Mouse (Mus musculus) left cerebral cortex, postnatal 4 days (tissue): ENCODE results near the gene Gm27029. TPM values are rescaled to one million over a fixed set of nuclear protein-coding genes. Genes with fewer than 3 reads are reported as not detected.
"Not testable (repeated sequence)": the region's sequence is repeated elsewhere in the genome, so short reads cannot be mapped to it uniquely, and the experiment has no call there.

Experiments
- DNase-seq: peaks from one replicate; pipeline ENCODE4 v3.0.0-alpha.2; 2022
- intact Hi-C: fragments of 180-260 bp; cut with DNase I; formaldehyde crosslinking; loops from one replicate; pipeline ENCODE4 v1.15.1; 2025
- total RNA-seq, 2 experiments: library from RNA; stranded (reverse); gene quantifications; 2 replicates each; pipeline ENCODE4 v1.2.3; 2021

Gene Gm27029
- total RNA-seq: 1 to 10 TPM; 4.5 to 6.5 TPM

DNA sequence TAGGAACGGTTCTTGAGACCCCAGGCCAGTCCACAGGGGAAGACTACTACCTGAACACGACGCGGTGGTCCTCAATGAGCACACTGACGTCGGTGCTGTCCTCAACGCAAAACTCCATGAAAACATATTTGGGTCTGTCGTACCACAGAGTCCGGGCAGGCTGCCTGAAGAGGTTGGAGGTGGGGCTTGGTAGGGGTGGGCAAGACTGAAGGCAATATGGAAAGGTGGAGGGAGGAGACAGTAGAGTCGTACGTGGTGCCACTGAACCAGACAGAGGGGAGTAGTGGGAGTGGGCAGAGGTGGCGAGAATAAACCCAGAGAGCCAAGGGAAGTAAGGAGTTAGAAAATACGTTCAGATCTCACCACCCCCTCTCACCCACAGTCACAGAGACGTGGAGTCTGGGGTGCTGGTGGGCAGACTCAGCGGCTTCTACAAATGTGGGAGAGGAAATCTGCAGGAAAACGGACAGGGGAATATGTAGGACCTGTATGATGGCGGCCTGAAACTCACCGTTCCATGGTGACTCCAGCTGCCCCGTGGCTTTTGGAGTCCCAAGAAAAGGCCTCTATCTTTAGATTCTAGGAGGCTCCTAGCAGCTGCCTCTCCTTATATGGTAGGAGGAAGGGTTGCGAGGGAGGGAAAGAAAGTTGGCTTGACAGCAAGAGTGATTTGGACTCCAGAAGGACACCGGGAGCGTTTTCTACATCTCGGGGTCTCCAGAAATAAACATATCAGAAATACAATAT is at the start of gene Gm27029:
Gm27029 (minus strand) TSS at position 692 of the 747 bp plus-strand sequence.
- no peak for DNase-seq
- intact Hi-C loops: no loop called here

DNA sequence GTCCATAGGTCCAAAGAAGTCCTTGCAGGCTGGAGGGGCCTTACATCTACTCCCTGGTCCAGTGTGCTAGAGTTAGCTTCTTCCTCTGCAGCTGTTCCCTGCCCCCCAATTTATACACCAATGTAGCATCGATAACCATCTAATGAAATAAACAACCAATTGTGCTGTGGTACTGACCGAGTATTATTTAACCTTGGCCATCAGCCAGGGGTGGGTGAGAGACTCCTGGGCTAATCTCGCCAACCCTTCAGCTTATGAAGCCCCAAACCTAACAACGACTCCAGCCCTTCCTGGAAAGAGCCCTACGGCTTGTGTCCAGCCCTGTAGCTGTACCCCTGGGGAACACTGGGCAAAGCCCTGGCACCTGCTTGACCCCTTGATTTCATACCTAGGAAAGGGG is 49.7 kb upstream of the Gm27029 start:
- DNase-seq: no peak
- intact Hi-C loops: no loop called here

DNA sequence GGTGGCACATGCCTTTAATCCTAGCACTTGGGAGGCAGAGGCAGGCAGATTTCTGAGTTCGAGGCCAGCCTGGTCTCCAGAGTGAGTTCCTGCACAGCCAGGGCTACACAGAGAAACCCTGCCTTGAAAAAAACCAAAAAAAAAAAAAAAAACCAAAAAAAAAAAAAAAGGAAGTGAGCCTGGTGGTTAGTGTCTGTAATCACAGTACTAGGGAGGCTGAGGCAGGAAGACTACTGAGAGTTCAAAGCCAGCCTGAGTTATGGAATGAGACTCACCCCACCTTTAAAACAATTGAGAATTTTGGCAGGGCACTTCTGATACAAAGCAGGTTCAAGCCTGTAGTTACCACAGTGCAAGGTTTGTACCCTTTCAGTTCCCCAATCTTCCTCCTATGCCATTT is 49.1 kb upstream of the Gm27029 start:
- intact Hi-C loops, DNase-seq: not testable (repeated sequence)

DNA sequence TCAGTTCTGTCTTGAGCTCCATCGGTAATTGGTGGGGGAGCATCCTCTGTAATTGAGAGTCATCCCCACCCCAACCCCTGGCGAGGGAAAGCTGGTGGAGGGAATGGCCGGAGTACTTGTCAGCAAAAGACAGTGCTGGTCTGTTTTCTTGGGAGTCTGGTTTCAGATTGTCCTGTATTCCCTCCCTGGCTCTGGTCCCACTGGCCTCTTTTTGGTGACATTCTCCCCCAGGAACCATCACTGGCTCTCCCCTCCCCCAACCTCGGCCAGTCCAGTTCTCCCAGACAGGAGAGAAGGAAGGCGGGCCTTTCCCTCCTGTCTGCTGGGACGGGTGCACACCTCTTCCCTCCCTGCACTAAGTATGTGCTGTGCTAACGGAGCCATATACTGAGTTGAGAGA is 47.7 kb upstream of the Gm27029 start:
- intact Hi-C loops: no loop called here

DNA sequence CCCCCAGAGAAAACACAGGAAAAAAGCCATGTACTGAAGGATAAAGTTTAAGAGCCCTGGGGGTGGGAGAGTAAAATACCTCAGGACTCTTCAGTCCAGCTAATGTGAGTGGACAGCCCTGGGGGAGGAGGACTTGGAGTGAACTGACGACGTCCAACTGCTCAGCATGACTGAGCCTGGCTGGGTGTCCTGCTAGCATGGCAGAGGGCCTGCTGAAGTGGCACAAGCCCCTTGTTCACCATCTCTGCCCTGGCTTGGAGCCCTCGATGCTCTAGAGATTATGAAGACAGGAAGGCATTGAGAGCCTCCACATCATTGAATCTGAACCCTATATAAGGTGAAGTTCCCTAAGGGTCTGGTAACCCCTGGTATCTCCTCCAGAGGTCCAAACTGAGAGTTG is 47.3 kb upstream of the Gm27029 start:
- DNase-seq: peak; percentile 75
- intact Hi-C loops: no loop called here

More for the DNA sequence above, 47.7 kb upstream of the Gm27029 start:
- peak; percentile 84 for DNase-seq

DNA sequence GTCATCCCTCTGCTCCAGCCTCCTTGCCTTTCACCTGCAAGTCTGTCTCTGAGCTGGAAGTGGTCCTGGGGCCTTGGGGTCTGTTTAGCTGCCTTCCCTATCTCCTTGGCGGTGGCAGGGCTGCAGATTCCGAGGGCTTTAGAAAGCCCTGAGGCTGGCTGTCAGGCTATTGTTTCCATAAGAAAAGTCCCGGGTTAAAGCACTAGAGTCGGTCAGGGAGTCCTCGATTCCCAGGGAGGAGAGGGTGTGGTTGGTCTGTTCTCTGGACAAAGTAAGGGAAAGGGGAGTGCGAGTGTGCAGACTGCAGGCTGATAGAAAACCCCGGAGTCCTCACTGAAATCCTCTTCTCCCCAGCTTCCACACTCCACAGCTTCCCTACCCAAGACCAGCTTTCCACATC is 45.6 kb upstream of the Gm27029 start:
- no peak for DNase-seq
- intact Hi-C loops: no loop called here

DNA sequence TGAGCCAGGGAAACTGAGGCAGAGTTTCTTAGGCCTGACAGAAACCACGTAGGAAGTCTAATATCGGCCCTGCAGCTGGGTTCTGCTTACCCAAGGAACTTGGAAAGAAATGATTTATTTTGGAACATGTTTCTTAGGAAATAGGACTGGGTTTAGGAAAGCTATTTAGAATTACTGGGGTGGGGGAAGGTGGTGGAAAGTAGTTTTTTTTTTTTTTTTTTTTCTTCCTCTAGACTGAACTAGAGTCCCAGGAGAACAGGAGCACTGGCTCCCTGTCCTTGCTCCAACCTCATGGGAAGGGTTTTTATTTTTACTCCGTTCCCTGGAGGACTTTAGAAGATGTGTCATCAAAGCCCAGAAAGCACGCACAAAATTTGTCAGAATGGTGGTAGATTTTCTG is 44.6 kb upstream of the Gm27029 start:
- intact Hi-C loops: loop anchor here (5.0 kb wide), 1 partner anchor 78 kb away; no protein-coding TSS in a partner anchor
- no peak for DNase-seq

DNA sequence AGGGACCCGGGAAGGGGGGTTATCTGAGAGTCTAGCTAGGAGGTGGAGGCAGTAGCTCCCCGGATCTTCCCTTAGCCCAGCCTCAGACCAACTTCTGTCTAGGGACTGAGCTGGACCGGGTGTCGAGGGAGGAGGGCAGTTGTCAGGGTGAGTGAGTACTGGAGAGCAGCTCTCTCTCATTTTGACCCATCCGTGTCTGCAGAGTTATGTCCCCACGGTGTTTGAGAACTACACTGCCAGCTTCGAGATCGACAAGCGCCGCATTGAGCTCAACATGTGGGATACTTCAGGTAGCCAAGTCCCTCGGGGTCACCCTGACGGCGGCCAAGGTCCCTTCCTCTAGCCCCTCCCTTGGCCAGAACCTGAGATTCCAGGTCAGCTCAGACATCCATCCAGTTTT is 44.1 kb upstream of the Gm27029 start:
- intact Hi-C loops: loop anchor here (5.0 kb wide), 1 partner anchor 79 kb away; no protein-coding TSS in a partner anchor
- DNase-seq: no peak

GRCm38 (mm10) chr11:101468263-101468688 is 43.7 kb upstream of the Gm27029 start:
- intact Hi-C loops: loop anchor here (5.0 kb wide), 1 partner anchor 79 kb away; no protein-coding TSS in a partner anchor
- no peak for DNase-seq

- intact Hi-C loops: loop anchor here (5.0 kb wide), 1 partner anchor 80 kb away; no protein-coding TSS in a partner anchor
Observed at GRCm38 (mm10) chr11:101467477-101468262, 43.1 kb upstream of the Gm27029 start.

DNA sequence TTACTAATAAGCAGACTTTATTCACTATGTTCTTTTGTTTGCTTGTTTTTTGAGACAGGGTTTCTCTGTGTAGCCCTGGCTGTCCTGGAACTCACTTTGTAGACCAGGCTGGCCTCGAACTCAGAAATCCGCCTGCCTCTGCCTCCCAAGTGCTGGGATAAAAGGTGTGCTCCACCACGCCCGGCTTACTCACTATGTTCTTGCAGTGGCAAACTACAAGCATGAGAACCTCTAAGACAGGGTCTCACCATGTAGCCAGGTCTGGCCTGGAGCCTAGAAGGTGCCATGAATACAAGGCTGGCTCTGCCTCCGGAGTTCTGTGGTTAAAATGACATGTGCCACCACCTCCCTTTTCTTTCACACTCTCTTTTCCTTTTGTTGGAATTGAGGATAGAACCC is 42.0 kb upstream of the Gm27029 start:
- intact Hi-C loops: loop anchor here (5.0 kb wide), 1 partner anchor 81 kb away; no protein-coding TSS in a partner anchor
- DNase-seq: not testable (repeated sequence)

More at GRCm38 (mm10) chr11:101467477-101468262, 43.1 kb upstream of the Gm27029 start:
- peak; percentile 89 for DNase-seq

DNA sequence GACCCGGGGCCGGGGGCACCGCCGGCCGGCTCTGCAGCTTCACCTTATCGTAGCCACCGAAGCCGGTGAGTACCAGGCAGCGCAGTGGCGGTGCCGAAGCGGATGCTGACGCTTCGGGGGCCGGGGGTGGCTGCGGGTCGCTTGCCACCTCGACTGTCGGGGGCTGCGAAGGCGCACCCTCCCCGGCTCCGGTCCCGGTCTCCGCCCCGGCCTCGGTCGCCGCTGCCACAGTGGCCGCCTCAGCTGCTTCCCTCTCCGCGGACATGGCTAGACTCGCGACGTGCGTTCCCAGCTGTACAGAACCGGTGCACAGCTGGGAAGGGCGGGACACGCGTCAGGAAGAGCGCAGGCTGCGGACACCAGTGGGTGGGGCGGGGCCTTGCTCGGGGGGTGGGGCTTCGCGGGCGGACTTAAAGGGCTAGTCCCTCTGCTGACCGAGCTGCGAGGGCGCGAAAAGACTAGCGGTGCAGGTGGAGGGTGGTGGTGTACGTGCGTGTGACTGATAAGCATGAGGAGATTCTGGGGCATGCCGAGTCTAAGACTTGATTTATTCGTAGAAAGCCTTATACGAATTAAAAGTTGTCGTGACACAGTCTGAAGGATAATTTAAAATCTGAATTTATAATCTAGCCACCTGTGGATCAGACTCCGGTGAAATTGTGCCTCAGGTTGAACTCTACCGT is 41.4 kb upstream of the Gm27029 start, which contains the start of gene Vat1:
Vat1 (minus strand) TSS at position 362 of the 683 bp plus-strand sequence.
- DNase-seq: peak; percentile 82
- intact Hi-C loops: loop anchor here (5.0 kb wide), 1 partner anchor 81 kb away; no protein-coding TSS in a partner anchor

- DNase-seq: peak; percentile 69
Observed at GRCm38 (mm10) chr11:101465101-101465868, 40.7 kb upstream of the Gm27029 start.

DNA sequence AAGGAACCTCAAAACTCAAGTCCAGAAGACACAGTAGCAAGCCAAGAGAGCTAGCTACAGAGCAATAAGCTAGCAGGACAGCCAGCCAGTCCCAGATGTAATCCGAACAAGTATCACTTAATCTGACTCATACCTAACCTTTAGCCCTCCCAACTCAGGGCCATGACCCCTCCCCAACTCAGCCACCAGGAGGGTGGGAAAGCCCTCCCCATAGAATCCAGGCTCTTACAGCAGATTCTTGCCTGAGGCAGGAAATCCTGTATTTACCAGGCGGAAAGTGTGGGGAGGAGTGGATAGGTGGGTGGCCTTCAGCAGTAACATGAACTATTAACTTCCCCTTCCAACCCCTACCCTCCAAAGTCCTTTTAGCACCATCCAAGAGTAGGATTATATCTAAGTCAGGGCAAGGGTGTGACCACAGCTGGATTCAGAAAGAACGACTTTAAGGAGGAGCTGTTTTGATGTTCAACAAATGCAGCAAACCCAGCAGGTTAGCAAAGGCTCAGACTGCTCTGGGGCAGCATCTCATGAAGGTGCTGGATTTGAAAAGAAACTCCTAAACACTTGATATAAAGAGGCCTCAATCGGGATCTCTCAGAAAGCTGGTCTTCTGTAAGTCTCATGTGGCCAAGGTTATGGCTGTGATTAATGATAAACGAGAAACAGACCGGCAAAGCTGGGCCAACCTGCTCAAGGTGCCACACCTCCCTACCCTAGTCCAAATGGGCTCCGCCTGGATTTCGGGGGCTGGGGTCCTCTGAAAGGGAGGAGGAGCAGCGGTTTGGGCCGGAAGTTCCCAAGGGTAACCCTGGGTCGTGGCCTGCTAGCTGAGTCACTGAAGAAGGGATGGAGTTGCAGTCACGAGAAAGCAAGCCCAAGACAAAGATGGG is 39.9 kb upstream of the Gm27029 start, which contains the start of gene Rnd2:
Rnd2 (plus strand) TSS at position 789 of the 890 bp plus-strand sequence.
- intact Hi-C loops: loop anchor here (5.0 kb wide), 1 partner anchor 83 kb away; no protein-coding TSS in a partner anchor
- no peak for DNase-seq

More at GRCm38 (mm10) chr11:101465101-101465868, 40.7 kb upstream of the Gm27029 start:
- intact Hi-C loops: loop anchor here (5.0 kb wide), 1 partner anchor 82 kb away; no protein-coding TSS in a partner anchor

DNA sequence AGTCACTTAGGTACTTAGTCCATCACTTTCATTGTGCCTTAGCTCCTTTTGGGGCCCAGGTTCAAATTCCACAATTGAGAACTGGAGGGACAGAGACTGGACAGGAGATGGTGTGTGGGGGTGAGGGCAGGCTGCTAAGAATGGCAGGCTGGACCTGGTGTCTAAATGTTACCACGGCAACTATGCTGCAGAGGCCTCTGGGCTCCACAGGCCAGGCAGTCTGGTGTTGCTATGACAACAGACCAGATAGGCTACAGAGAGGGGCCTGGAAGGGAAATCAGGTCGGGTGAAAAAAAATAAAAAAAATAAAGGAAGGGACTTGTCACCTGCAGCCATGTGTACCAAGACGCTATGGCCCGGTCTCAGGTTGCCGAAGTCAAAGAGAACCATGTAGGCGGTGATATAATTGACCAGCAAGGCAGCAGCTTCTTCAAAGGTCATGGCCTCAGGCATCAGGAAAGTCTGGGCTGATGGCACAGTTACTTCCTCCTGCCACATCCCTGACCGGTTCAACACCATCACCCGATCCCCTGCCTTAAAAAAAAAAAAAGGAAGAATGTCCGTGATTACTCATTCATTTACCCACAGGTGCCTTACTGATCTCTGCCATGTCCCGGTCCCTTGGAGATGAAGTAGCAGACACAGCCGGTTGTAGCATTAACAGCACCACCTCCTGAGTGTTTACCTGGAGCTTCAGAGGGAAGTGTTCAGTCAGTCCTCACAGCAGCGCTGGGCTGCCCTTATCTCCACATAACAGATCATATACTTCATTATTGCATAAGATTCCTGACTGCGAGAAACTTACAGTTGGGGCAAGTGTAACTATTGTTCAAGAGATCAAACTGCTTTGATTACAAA is 38.2 kb upstream of the Gm27029 start:
- peak; percentile 37 for DNase-seq
- intact Hi-C loops: no loop called here

- intact Hi-C loops: no loop called here
- no peak for DNase-seq
Observed at GRCm38 (mm10) chr11:101462141-101462540, 37.5 kb upstream of the Gm27029 start.

GRCm38 (mm10) chr11:101460321-101460720 is 35.7 kb upstream of the Gm27029 start:
- no peak for DNase-seq
- intact Hi-C loops: no loop called here

- intact Hi-C loops: no loop called here
- DNase-seq: no peak
Observed at GRCm38 (mm10) chr11:101459716-101460115, 35.1 kb upstream of the Gm27029 start.
